Mouse (Mus musculus) liver, embryonic 15.5 days (tissue): ENCODE measurements around the gene Chmp4b. TPM values are rescaled to one million over a fixed set of nuclear protein-coding genes. Genes with fewer than 3 reads are reported as not detected.

Experiments
- ATAC-seq: fragments of 200-750 bp; cut with Nextera tagmentation; 2 replicates; pipeline ENCODE4 v1.8.0; 2017; ENCODE audit warnings: moderate number of reproducible peaks, mild to moderate bottlenecking, moderate library complexity; ENCODE audit not compliant: insufficient read depth
- H3K27ac ChIP-seq: fragments of 300-500 bp; sonication (generic); replicated peaks from 2 replicates; pipeline ENCODE4 v1.5.1; 2015; ENCODE audit warnings: mild to moderate bottlenecking, inconsistent platforms
- H3K27me3 ChIP-seq: fragments of 300-500 bp; sonication (generic); 2 replicates; pipeline ENCODE4 v1.6.1; 2015; ENCODE audit warnings: mild to moderate bottlenecking, inconsistent platforms
- H3K36me3 ChIP-seq: fragments of 300-500 bp; sonication (generic); replicated peaks from 2 replicates; pipeline ENCODE4 v1.6.1; 2015; ENCODE audit warnings: moderate library complexity, mild to moderate bottlenecking, inconsistent platforms
- H3K4me1 ChIP-seq: fragments of 300-500 bp; sonication (generic); replicated peaks from 2 replicates; pipeline ENCODE4 v1.6.1; 2015; ENCODE audit warnings: inconsistent platforms
- H3K4me2 ChIP-seq: fragments of 300-500 bp; sonication (generic); 2 replicates; pipeline ENCODE4 v1.6.1; 2015; ENCODE audit warnings: moderate library complexity, mild to moderate bottlenecking, inconsistent platforms
- H3K4me3 ChIP-seq: fragments of 300-500 bp; sonication (generic); replicated peaks from 2 replicates; pipeline ENCODE4 v1.5.1; 2015; ENCODE audit warnings: mild to moderate bottlenecking, inconsistent platforms
- H3K9ac ChIP-seq: fragments of 300-500 bp; sonication (generic); 2 replicates; pipeline ENCODE4 v1.6.1; 2015; ENCODE audit warnings: moderate library complexity, mild to moderate bottlenecking, inconsistent platforms
- H3K9me3 ChIP-seq: fragments of 300-500 bp; sonication (generic); replicated peaks from 2 replicates; pipeline ENCODE4 v1.6.1; 2016; ENCODE audit warnings: inconsistent platforms
- WGBS: fragments of 180-500 bp; shearing (Covaris S2); methylation state at CpG from one replicate; pipeline ENCODE4 v1.1.7; 2015; ENCODE audit warnings: mixed read lengths; ENCODE audit not compliant: insufficient replicate concordance; 5-methylcytosine and 5-hydroxymethylcytosine counted together
- polyA plus RNA-seq: library from polyadenylated mRNA; unstranded; fragments of >200 nt; fragmentation: Nextera tagmentation; extraction: Ambion mirVana; gene quantifications from 2 replicates; pipeline ENCODE4 v1.2.1, GENCODE M21; 2015

The Chmp4b gene
- polyA plus RNA-seq, 1 experiment from 2014 or later, result 13.9 TPM

GRCm38 (mm10) chr2:154743915-154744314 lies 92.4 kb downstream of the Chmp4b start:
- Histone ChIP-seq H3K27ac (no peak overlapping the region), H3K4me1 (no peaks in the 10 kb centered on the region), H3K36me3 (no peaks in the 10 kb centered on the region), H3K4me2 (no peak overlapping the region), H3K9ac (no peak overlapping the region), H3K4me3 (no peak overlapping the region), H3K9me3 (no peaks in the 10 kb centered on the region), H3K27me3 (peaks cover 8% of the 10 kb centered on the region; the same call in 1 of the 2 replicates)
- ATAC-seq, result no peak
- 54% methylated on average over 4 of the region's 4 CpGs for WGBS

Other genes starting within 250 kb of the Chmp4b start
- gene Snta1, start 243.6 kb upstream of the Chmp4b start, polyA plus RNA-seq, result 2.9 and 3.4 TPM in 2 replicates
- 6.7 and 8.3 TPM in 2 replicates for gene Cbfa2t2, start 215.2 kb upstream of the Chmp4b start, polyA plus RNA-seq
- gene 1700003F12Rik, start 104.6 kb upstream of the Chmp4b start, polyA plus RNA-seq, result 1.0 and 1.9 TPM in 2 replicates
- gene Actl10, start 99.9 kb upstream of the Chmp4b start, polyA plus RNA-seq, result 0.07 TPM in 1 of 2 replicates, not detected in the other
- 0.40 and 0.71 TPM in 2 replicates for gene Necab3, start 92.8 kb upstream of the Chmp4b start, polyA plus RNA-seq
- gene E2f1, start 81.8 kb upstream of the Chmp4b start, polyA plus RNA-seq, result 19.2 and 23.9 TPM in 2 replicates
- gene Pxmp4, start 48.0 kb upstream of the Chmp4b start, polyA plus RNA-seq, result 34.6 and 43.9 TPM in 2 replicates
- gene Zfp341, start 38.4 kb upstream of the Chmp4b start, polyA plus RNA-seq, result 2.6 TPM in 2 replicates
- not detected in 2 replicates for gene 4930519P11Rik, start 38.3 kb upstream of the Chmp4b start, polyA plus RNA-seq
- not detected in 2 replicates for gene Gm14214, start 118.3 kb downstream of the Chmp4b start, polyA plus RNA-seq
- 23.6 and 24.9 TPM in 2 replicates for gene Raly, start 139.4 kb downstream of the Chmp4b start, polyA plus RNA-seq
- 0.32 TPM in 1 of 2 replicates, not detected in the other for gene a, start 139.7 kb downstream of the Chmp4b start, polyA plus RNA-seq
- gene Eif2s2, start 241.2 kb downstream of the Chmp4b start, polyA plus RNA-seq, result 48.1 and 59.3 TPM in 2 replicates